Mouse (Mus musculus) adrenal gland, postnatal 14 days (tissue): Measurements from ENCODE around the gene Ugt1a7c. TPM values are rescaled to one million over a fixed set of nuclear protein-coding genes. Genes with fewer than 3 reads are reported as not detected.
"Not testable (repeated sequence)": the region's sequence is repeated elsewhere in the genome, so short reads cannot be mapped to it uniquely, and the experiment has no call there.

Experiments
- DNase-seq: peaks from one replicate; pipeline ENCODE4 v3.0.0; 2021; ENCODE audit warnings: mixed read lengths
- total RNA-seq: library from RNA; stranded (reverse); gene quantifications from 2 replicates; pipeline ENCODE4 v1.2.3, GENCODE M21; 2021

Ugt1a7c gene
- total RNA-seq, 1 experiment from 2014 or later: 1.9 TPM

DNA sequence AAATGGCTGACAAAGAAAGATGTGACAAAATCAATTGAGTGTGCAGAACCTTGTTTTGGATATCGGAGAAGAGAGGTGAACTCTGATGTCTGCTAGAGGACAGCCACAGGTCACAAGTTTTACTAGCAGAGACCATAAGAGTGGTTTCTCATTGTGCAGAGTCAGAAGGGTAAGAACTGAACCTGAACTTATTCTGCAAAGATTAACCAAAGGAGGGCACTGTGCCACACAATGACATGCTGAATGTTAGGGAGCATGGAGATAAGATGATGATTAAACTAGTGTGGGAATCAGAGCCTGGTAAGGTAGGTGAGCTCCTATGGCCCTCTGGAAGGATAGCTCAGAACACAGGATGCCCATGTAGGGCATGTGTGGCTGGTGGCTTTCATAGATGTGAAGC is 100.8 kb downstream of the Ugt1a7c start:
- no peak for DNase-seq

GRCm38 (mm10) chr1:88197443-88197842 is 102.6 kb downstream of the Ugt1a7c start:
- no peak for DNase-seq

GRCm38 (mm10) chr1:88199996-88200395 is 105.1 kb downstream of the Ugt1a7c start:
- no peak for DNase-seq

GRCm38 (mm10) chr1:88200456-88200855 is 105.6 kb downstream of the Ugt1a7c start, which contains the start of gene Ugt1a2:
Gene Ugt1a2, plus strand, starts transcription at chr1:88200601.
- DNase-seq: no peak

DNA sequence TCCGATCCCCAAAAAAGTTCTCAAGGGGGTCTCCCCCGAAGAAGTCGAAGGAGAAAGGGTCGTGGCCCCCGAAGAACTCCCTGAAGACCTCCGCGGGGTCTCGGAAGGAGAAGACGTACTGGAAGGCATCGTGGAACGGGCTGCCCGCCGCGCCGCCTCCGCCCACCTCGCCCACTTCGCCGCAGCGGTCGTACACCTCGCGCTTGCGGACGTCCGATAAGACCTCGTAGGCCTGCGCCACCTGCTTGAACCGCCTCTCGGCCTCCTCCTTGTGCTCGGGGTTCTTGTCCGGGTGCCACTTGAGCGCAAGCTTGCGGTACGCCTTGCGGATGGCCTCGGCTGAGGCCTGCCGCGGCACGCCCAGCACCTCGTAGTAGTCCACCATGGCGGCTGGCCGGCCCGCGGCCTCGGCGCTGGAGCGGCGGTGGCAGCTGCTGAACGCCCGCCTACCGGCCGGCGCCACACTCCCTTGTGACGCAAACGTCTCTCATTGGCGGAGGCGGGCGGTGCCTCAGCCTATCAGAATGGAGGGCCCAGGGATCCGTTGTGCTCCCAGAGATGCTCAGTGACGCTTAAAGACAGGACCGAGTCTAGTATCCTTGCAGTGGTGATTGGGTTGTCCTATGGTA is 110.5 kb downstream of the Ugt1a7c start, which contains the start of gene Dnajb3:
TSS of gene Dnajb3 (minus strand) at position 489 of the 629 bp plus-strand sequence.
- peak; percentile 84 for DNase-seq

GRCm38 (mm10) chr1:88206843-88207479 is 112.1 kb downstream of the Ugt1a7c start:
- no peak for DNase-seq

GRCm38 (mm10) chr1:88211812-88212211 is 117.0 kb downstream of the Ugt1a7c start, which contains the start of gene Ugt1a1:
Gene Ugt1a1, plus strand, starts transcription at chr1:88211959.
- DNase-seq: peak; percentile 15

GRCm38 (mm10) chr1:88212341-88213045 is 117.6 kb downstream of the Ugt1a7c start:
- DNase-seq: peak; percentile 12

- DNase-seq: no peak
Measured at GRCm38 (mm10) chr1:88213061-88213460, 118.2 kb downstream of the Ugt1a7c start.

- DNase-seq: peak; percentile 23
Measured at GRCm38 (mm10) chr1:88213766-88214461, 119.1 kb downstream of the Ugt1a7c start.

DNA sequence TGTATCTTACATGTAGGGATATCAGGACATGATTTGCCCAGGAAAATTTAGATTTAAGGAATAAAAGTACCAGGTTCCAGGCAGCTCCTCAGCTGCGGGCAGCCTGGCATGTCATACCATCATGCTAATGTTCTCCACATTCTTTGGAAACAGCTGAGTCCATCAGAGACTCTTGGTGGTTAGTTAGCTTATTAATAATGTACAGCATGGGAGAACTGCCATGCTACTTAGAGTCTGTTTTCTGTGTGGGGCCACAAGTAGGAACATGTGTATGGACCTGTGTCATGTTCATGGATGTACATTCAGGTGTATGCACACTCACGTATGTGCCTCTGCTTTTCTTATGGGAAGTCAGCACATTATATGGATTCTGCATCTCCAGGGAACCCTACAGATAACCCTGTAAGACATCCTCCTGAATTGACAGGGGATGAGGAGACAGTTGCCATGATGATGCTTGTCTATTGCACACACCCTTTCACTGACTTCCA is 119.6 kb downstream of the Ugt1a7c start:
- DNase-seq: no peak

DNA sequence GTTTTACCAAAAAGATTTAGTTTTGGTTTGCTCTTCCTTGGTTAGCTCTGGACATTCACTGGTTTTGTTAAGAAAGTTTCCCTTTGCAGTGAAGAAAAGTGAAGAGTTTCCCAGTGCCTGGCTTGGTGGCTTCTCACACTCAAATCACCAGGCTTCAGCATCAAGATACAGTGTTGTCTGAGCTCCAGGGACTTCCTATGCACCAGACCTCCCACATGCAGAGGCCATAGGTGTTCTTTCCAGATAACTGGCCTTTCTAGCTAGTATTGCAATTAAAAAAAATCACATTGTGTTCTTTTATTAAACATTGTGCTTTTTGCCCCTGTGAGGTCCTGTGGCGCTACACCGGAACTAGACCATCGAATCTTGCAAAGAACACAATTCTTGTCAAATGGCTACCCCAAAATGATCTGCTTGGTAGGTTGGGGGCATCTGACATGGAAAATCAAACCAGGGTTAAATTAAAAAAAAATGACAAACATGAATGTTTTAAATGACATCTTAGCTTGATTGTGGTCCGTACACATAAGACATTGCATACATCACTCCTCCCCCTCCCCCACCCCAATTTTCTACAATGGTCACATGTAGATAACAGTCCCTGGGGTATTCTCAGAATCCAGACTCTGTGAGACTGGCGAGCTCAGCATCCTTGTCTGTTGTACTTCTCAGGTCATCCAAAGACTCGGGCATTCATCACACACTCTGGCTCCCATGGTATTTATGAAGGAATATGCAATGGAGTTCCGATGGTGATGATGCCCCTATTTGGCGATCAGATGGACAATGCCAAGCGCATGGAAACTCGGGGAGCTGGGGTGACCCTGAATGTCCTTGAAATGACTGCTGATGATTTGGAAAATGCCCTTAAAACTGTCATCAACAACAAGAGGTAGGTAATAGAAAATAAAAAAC is 120.9 kb downstream of the Ugt1a7c start:
- no peak for DNase-seq

- no peak for DNase-seq
Measured at GRCm38 (mm10) chr1:88216551-88216950, 121.7 kb downstream of the Ugt1a7c start.

DNA sequence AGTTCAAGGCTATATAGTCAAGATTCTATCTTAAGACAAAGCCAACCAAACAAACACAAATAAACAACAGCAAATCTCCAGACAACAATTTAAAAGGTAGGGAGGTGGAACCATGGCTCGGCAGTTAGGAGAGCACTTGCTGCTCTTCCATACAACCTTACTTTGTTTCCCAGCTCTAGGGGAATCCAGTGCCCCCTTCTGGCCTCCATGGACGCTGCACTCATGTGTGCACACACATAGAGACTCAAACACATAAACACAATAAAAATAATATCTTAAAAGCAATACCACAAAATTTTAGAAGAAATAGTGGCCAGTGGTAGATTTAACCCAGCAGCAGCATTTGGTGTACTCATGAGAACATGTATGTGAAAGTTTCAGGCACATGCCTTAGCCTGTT is 122.3 kb downstream of the Ugt1a7c start:
- no peak for DNase-seq

GRCm38 (mm10) chr1:88217576-88217975 is 122.7 kb downstream of the Ugt1a7c start:
- no peak for DNase-seq

DNA sequence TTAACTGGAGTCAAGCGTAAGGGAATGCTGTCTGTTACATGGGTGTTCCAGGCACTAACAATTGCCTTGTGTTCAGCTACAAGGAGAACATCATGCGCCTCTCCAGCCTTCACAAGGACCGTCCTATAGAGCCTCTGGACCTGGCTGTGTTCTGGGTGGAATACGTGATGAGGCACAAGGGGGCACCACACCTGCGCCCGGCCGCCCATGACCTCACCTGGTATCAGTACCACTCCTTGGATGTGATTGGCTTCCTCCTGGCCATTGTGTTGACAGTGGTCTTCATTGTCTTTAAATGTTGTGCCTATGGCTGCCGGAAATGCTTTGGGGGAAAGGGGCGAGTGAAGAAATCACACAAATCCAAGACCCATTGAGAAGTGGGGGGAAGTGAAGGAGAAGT is 123.2 kb downstream of the Ugt1a7c start:
- DNase-seq: no peak

- DNase-seq: no peak
Measured at GRCm38 (mm10) chr1:88218591-88218990, 123.7 kb downstream of the Ugt1a7c start.

GRCm38 (mm10) chr1:88219054-88219453 is 124.2 kb downstream of the Ugt1a7c start:
- peak; percentile 7 for DNase-seq

DNA sequence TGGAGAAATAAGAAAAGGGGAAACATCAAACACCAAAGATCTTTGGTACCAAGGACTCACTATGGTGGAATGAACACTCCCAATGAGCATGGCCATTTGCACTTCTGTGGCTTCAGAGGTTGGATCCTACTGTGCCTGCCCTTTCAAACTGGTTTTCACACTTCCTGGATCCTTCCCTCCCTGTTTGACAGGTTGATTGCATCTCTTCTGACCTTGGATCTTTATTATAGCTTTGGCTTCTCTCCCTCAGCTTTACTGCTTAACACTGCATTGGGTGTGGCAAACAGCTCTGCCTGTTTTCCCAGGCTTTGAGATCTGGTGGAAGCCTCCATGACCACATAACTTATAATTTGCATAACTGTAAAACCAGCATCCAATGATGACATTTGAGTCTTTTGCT is 125.5 kb downstream of the Ugt1a7c start:
- DNase-seq: no peak

DNA sequence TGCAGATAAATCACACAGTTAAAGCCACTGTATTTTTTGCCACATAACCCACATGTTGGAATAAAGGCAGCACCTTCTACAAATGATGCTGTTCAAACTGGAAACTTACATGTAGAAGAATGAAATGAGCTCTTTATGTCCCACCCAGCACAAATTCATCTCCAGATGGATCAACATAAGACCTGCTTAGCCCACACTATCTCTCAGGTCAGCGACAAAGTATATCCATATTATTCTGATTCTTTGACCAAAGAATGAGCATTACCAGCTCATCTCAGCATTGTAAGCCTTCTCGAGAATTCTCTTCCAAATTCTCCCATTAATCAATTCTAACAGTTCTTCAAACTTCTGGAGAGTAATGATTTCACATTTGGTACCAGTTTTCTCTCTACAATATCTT is 127.4 kb downstream of the Ugt1a7c start:
- DNase-seq: no peak

GRCm38 (mm10) chr1:88223011-88223515 is 128.2 kb downstream of the Ugt1a7c start:
- not testable (repeated sequence) for DNase-seq
